Comparison of ENCODE assay signal across 13 mouse cellular contexts in the genomic region with DNA sequence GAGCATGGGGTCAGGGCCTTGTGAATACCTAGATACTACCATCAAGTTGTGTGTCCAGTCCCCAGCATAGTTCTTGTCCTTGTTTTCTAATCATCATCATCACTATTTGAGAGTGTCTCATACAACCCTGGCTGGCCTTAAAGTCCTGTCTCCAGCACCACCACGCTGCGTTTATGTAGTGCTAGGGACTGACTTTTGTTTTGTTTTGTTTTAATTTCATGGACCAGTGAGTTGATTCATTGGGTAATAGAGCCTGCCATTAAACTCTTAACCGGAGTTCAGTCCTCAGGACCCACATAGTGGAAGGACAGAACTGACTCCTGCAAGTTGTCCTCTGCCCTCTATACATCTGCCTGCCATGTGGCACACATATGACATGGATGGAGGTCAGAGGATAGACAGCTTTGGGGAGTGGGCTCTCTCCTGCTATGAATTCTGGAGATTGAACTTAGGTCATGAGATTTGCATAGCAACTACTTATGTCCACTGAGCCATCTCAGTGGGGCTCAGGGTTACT. TPM values are rescaled to one million over a fixed set of nuclear protein-coding genes. Genes with fewer than 3 reads are reported as not detected.
"Had no signal": no experiment of that assay in that cellular context is flagged by ENCODE, and none has a peak within 500 bp of the region (broad histone marks: within the 10 kb centered on the region; RNA-seq: fewer than 3 reads in every experiment).

No protein-coding gene starts in this region.

- H3K9me3 ChIP-seq: limb, embryonic 15.5 days; liver, embryonic 13.5 days; midbrain, embryonic 12.5 days; neural tube, embryonic 13.5 days had no signal

- H3K4me1 ChIP-seq: limb, embryonic 15.5 days had no signal

- H3K27ac ChIP-seq: limb, embryonic 15.5 days; liver, embryonic 13.5 days; midbrain, embryonic 12.5 days; neural tube, embryonic 13.5 days had no signal

- H3K4me3 ChIP-seq: limb, embryonic 15.5 days; liver, embryonic 13.5 days; midbrain, embryonic 12.5 days; neural tube, embryonic 13.5 days had no signal

- H3K4me2 ChIP-seq: limb, embryonic 15.5 days; liver, embryonic 13.5 days; midbrain, embryonic 12.5 days; neural tube, embryonic 13.5 days had no signal

- ATAC-seq: intestine, embryonic 16.5 days; midbrain, embryonic 16.5 days had no signal

- H3K27me3 ChIP-seq: limb, embryonic 15.5 days; liver, embryonic 13.5 days; midbrain, embryonic 12.5 days; neural tube, embryonic 13.5 days had no signal

- H3K9ac ChIP-seq: limb, embryonic 15.5 days; liver, embryonic 13.5 days; midbrain, embryonic 12.5 days; neural tube, embryonic 13.5 days had no signal

- DNase-seq: liver, embryonic 13.5 days; lung, adult 18-20 months; retina, postnatal 1 day; right cerebral cortex, postnatal 4 days; spleen, adult 18-20 months; thymus, adult 18-20 months; thymus, postnatal 14 days had no signal

RNA-seq across cellular contexts. Expression of gene Csdc2, which starts 51.1 kb away (rescaled TPM):
- total RNA-seq: megakaryocyte-erythroid progenitor cell, adult 5-6 weeks had no signal
